Mouse (Mus musculus) testis, adult 10 weeks (tissue): ENCODE results near the gene Msh3. TPM values are rescaled to one million over a fixed set of nuclear protein-coding genes. Genes with fewer than 3 reads are reported as not detected.

Experiments
- polyA plus RNA-seq: library from polyadenylated mRNA; stranded (reverse); fragments of 350-450 nt; fragmentation: Illumina TruSeq; extraction: RNeasy Lipid Tissue Mini Kit (QIAGEN cat#74804); gene quantifications from one replicate; pipeline ENCODE4 v1.2.3, GENCODE M21; 2014; ENCODE audit warnings: low read depth, low replicate concordance

Gene Msh3
- 49.7 TPM for polyA plus RNA-seq

GRCm38 (mm10) chr13:92354456-92355271 lies at the start of gene Msh3, which contains the start of gene Dhfr:
TSS of gene Msh3 (minus strand) at chr13:92355003.
TSS of gene Dhfr (plus strand) at chr13:92354726.

DNA sequence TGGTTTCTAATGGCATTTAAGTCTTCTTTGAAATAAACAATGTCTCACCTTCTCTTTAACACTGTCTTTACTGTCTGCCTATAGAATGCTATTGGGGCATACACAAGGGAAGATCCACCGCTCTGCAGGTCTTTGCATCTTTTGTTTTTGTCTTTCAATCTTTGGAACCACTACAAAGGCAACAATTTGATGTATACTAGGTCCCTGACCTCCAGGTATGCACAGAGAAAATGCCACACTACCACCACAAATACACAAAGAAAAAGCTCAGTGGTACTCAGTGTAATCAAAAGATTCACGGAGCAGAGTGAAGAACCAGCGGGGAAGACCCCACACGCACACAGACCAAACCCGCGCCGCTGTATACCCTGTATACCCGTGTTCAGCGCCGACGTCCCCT lies 49.1 kb downstream of the Msh3 start, which contains the start of gene Gm20379:
Gene Gm20379 (plus strand): TSS at position 301 of the 400 bp plus-strand sequence.

Other genes starting within 250 kb of the Msh3 start
- 0.77 TPM for gene Rasgrf2, start 223.3 kb downstream of the Msh3 start, polyA plus RNA-seq
- not detected for gene Gm20379, start 49.0 kb downstream of the Msh3 start, polyA plus RNA-seq
- gene Dhfr, start 277 bp downstream of the Msh3 start, polyA plus RNA-seq, result 5.8 TPM
- gene Ankrd34b, start 70.9 kb upstream of the Msh3 start, polyA plus RNA-seq, result 0.08 TPM
- gene Fam151b, start 129.0 kb upstream of the Msh3 start, polyA plus RNA-seq, result 13.8 TPM
- 29.0 TPM for gene Zfyve16, start 175.9 kb upstream of the Msh3 start, polyA plus RNA-seq
- 1,812 TPM for gene Spz1, start 221.2 kb upstream of the Msh3 start, polyA plus RNA-seq